Mouse (Mus musculus): ENCODE measurements at regions not wholly inside any gene's neighbourhood (a gene's known extent, or its start where the extent isn't known, plus 50 kb on each side); places are given as distances from the start of the nearest gene placed in this dataset.

- Histone ChIP-seq H3K4me3 (ENCODE audit: low read depth, low read length) (no peak overlapping the region), H3K36me3 (replicated peaks; ENCODE audit: control insufficient read depth, insufficient read depth, low read length) (no peaks in the 10 kb centered on the region), H3K9me3 (replicated peaks; ENCODE audit: control insufficient read depth, low read length) (no peaks in the 10 kb centered on the region), H3K27ac (ENCODE audit: low read depth) (no peak overlapping the region), H3K4me1 (ENCODE audit: control insufficient read depth, insufficient read depth) (no peaks in the 10 kb centered on the region), H3K9ac (replicated peaks; ENCODE audit: low read depth, low read length) (no peak overlapping the region), H3K27me3 (ENCODE audit: control insufficient read depth, insufficient read depth, low read length) (no peaks in the 10 kb centered on the region), H3K4me2 (ENCODE audit: low read depth, low read length) (no peak overlapping the region)
- DNase-seq (ENCODE audit: low spot score) (no peak), ATAC-seq (ENCODE audit: insufficient read depth, low read depth) (no peak)
- TF ChIP-seq CTCF (IDR thresholded peaks at IDR 0.05; ENCODE audit: low read depth) (no peak), EP300 (IDR thresholded peaks at IDR 0.05; ENCODE audit: low read depth) (no peak)
- WGBS = 79% methylated on average over 13 of the region's 13 CpGs
Observed at GRCm38 (mm10) chr19:22008053-22008935, 130.6 kb upstream of the Trpm3 start.

GRCm38 (mm10) chr19:22010239-22010638 is 128.6 kb upstream of the Trpm3 start:
- DNase-seq (ENCODE audit: low spot score) = no peak
- Histone ChIP-seq H3K9me3 (replicated peaks; ENCODE audit: control insufficient read depth, low read length) (no peaks in the 10 kb centered on the region), H3K36me3 (replicated peaks; ENCODE audit: control insufficient read depth, insufficient read depth, low read length) (no peaks in the 10 kb centered on the region), H3K27ac (ENCODE audit: low read depth) (no peak overlapping the region), H3K9ac (replicated peaks; ENCODE audit: low read depth, low read length) (no peak overlapping the region), H3K4me1 (ENCODE audit: control insufficient read depth, insufficient read depth) (no peaks in the 10 kb centered on the region), H3K4me2 (ENCODE audit: low read depth, low read length) (no peak overlapping the region), H3K4me3 (ENCODE audit: low read depth, low read length) (no peak overlapping the region), H3K27me3 (ENCODE audit: control insufficient read depth, insufficient read depth, low read length) (no peaks in the 10 kb centered on the region)
- no peak for ATAC-seq (ENCODE audit: insufficient read depth, low read depth)
- TF ChIP-seq EP300 (IDR thresholded peaks at IDR 0.05; ENCODE audit: low read depth) = no peak
- TF ChIP-seq CTCF (IDR thresholded peaks at IDR 0.05; ENCODE audit: low read depth) = no peak
- 60% methylated on average over 5 of the region's 5 CpGs for WGBS

- 84% methylated on average over 3 of the region's 3 CpGs for WGBS
- Histone ChIP-seq H3K4me3 (ENCODE audit: low read depth, low read length) (no peak overlapping the region), H3K27ac (ENCODE audit: low read depth) (no peak overlapping the region), H3K9me3 (replicated peaks; ENCODE audit: control insufficient read depth, low read length) (no peaks in the 10 kb centered on the region), H3K4me2 (ENCODE audit: low read depth, low read length) (no peak overlapping the region), H3K4me1 (ENCODE audit: control insufficient read depth, insufficient read depth) (no peaks in the 10 kb centered on the region), H3K9ac (replicated peaks; ENCODE audit: low read depth, low read length) (no peak overlapping the region), H3K27me3 (ENCODE audit: control insufficient read depth, insufficient read depth, low read length) (no peaks in the 10 kb centered on the region), H3K36me3 (replicated peaks; ENCODE audit: control insufficient read depth, insufficient read depth, low read length) (no peaks in the 10 kb centered on the region)
- TF ChIP-seq CTCF (IDR thresholded peaks at IDR 0.05; ENCODE audit: low read depth) (no peak), EP300 (IDR thresholded peaks at IDR 0.05; ENCODE audit: low read depth) (no peak)
- ATAC-seq (ENCODE audit: insufficient read depth, low read depth) (no peak), DNase-seq (ENCODE audit: low spot score) (no peak)
Observed at GRCm38 (mm10) chr19:22015854-22016610, 122.8 kb upstream of the Trpm3 start.

GRCm38 (mm10) chr19:22017425-22017824 is 121.4 kb upstream of the Trpm3 start:
- ATAC-seq (ENCODE audit: insufficient read depth, low read depth) (no peak), DNase-seq (ENCODE audit: low spot score) (no peak)
- WGBS = 65% methylated on average over 2 of the region's 2 CpGs
- H3K27ac ChIP-seq (ENCODE audit: low read depth) = no peak overlapping the region
- H3K4me3 ChIP-seq (ENCODE audit: low read depth, low read length) = no peak overlapping the region
- no peaks in the 10 kb centered on the region for H3K36me3 ChIP-seq (replicated peaks; ENCODE audit: control insufficient read depth, insufficient read depth, low read length)
- TF ChIP-seq CTCF (IDR thresholded peaks at IDR 0.05; ENCODE audit: low read depth) (no peak), EP300 (IDR thresholded peaks at IDR 0.05; ENCODE audit: low read depth) (no peak)
- H3K9me3 ChIP-seq (replicated peaks; ENCODE audit: control insufficient read depth, low read length) = no peaks in the 10 kb centered on the region
- H3K4me2 ChIP-seq (ENCODE audit: low read depth, low read length) = no peak overlapping the region
- no peaks in the 10 kb centered on the region for H3K27me3 ChIP-seq (ENCODE audit: control insufficient read depth, insufficient read depth, low read length)
- H3K4me1 ChIP-seq (ENCODE audit: control insufficient read depth, insufficient read depth) = no peaks in the 10 kb centered on the region
- H3K9ac ChIP-seq (replicated peaks; ENCODE audit: low read depth, low read length) = no peak overlapping the region

- H3K36me3 ChIP-seq (replicated peaks; ENCODE audit: control insufficient read depth, insufficient read depth, low read length) = no peaks in the 10 kb centered on the region
- no peaks in the 10 kb centered on the region for H3K27me3 ChIP-seq (ENCODE audit: control insufficient read depth, insufficient read depth, low read length)
- no peak overlapping the region for H3K27ac ChIP-seq (ENCODE audit: low read depth)
- TF ChIP-seq CTCF (IDR thresholded peaks at IDR 0.05; ENCODE audit: low read depth) (no peak), EP300 (IDR thresholded peaks at IDR 0.05; ENCODE audit: low read depth) (no peak)
- no peak for DNase-seq (ENCODE audit: low spot score)
- H3K9me3 ChIP-seq (replicated peaks; ENCODE audit: control insufficient read depth, low read length) = no peaks in the 10 kb centered on the region
- H3K4me3 ChIP-seq (ENCODE audit: low read depth, low read length) = no peak overlapping the region
- no peaks in the 10 kb centered on the region for H3K4me1 ChIP-seq (ENCODE audit: control insufficient read depth, insufficient read depth)
- H3K9ac ChIP-seq (replicated peaks; ENCODE audit: low read depth, low read length) = no peak overlapping the region
- H3K4me2 ChIP-seq (ENCODE audit: low read depth, low read length) = no peak overlapping the region
- ATAC-seq (ENCODE audit: insufficient read depth, low read depth) = no peak
Observed at GRCm38 (mm10) chr19:22027577-22027976, 111.3 kb upstream of the Trpm3 start.

Data from heart, postnatal 0 days (tissue).